In genomic region chr6:142668419-142668766, GRCm38 (mm10) we compare ENCODE assay signal across 26 mouse cellular contexts. TPM values are rescaled to one million over a fixed set of nuclear protein-coding genes. Genes with fewer than 3 reads are reported as not detected.
DNase-seq lines count a peak whose midpoint lies in the region; ATAC-seq and TF ChIP-seq lines count a peak whose summit lies in the region.
"Had no signal": no experiment of that assay in that cellular context is flagged by ENCODE, and none has a peak within 500 bp of the region (broad histone marks: within the 10 kb centered on the region; RNA-seq: fewer than 3 reads in every experiment).

No protein-coding gene starts in this region.

- H3K4me1 ChIP-seq in heart, embryonic 15.5 days (replicated peaks) = peaks cover 16% of the 10 kb centered on the region
- H3K4me1 ChIP-seq in liver, adult 2 months (ENCODE audit: control insufficient read depth, insufficient read depth, low read length) = peaks cover 7% of the 10 kb centered on the region; the same call in 1 of the 2 replicates
- no peaks in the 10 kb centered on the region for H3K4me1 ChIP-seq in liver, embryonic 11.5 days (replicated peaks; ENCODE audit: control insufficient read depth, insufficient read depth, low read length)
- H3K4me1 ChIP-seq: embryonic facial prominence, embryonic 15.5 days; forebrain, embryonic 10.5 days; hindbrain, embryonic 10.5 days; limb, embryonic 10.5 days; midbrain, embryonic 15.5 days; neural tube, embryonic 12.5 days had no signal

- WGBS in heart, embryonic 15.5 days = 21% methylated on average over 1 of the region's 1 CpGs
- WGBS in liver, adult 2 months = 16% methylated on average over 1 of the region's 1 CpGs
- whole genome bisulfite sequencing in liver, embryonic 11.5 days = 29% methylated on average over 1 of the region's 1 CpGs

- TF ChIP-seq CTCF in gastrocnemius, adult 2 months (IDR thresholded peaks at IDR 0.05) = no peak
- TF ChIP-seq CTCF in liver, adult 2 months (IDR thresholded peaks at IDR 0.05; ENCODE audit: low read depth, low read length) = no peak

- peak overlapping the region; percentile 46 for H3K4me3 ChIP-seq in gastrocnemius, adult 2 months
- H3K4me3 ChIP-seq in heart, embryonic 15.5 days = no peak overlapping the region
- no peak overlapping the region for H3K4me3 ChIP-seq in liver, adult 2 months (ENCODE audit: insufficient read depth, low read depth, low read length)
- H3K4me3 ChIP-seq in liver, embryonic 11.5 days (ENCODE audit: low read depth, low read length) = no peak overlapping the region
- H3K4me3 ChIP-seq: embryonic facial prominence, embryonic 15.5 days; forebrain, embryonic 10.5 days; hindbrain, embryonic 10.5 days; layer of hippocampus, adult 2 months; limb, embryonic 10.5 days; midbrain, embryonic 15.5 days; neural tube, embryonic 12.5 days had no signal

- peaks cover 2% of the 10 kb centered on the region; the same call in 1 of the 2 replicates for H3K9me3 ChIP-seq in heart, embryonic 15.5 days (replicated peaks)
- H3K9me3 ChIP-seq in liver, embryonic 11.5 days (ENCODE audit: control insufficient read depth, low read length) = no peaks in the 10 kb centered on the region
- H3K9me3 ChIP-seq: embryonic facial prominence, embryonic 15.5 days; forebrain, embryonic 10.5 days; limb, embryonic 10.5 days; midbrain, embryonic 15.5 days had no signal

- no peak overlapping the region for H3K9ac ChIP-seq in heart, embryonic 15.5 days
- no peak overlapping the region for H3K9ac ChIP-seq in liver, adult 2 months (ENCODE audit: low read depth, low read length)
- no peak overlapping the region for H3K9ac ChIP-seq in liver, embryonic 11.5 days (ENCODE audit: low read depth, low read length)
- H3K9ac ChIP-seq: embryonic facial prominence, embryonic 15.5 days; liver, postnatal 0 days; midbrain, embryonic 15.5 days; neural tube, embryonic 12.5 days had no signal

- H3K27ac ChIP-seq in gastrocnemius, adult 2 months = peak overlapping the region; percentile 91
- peak overlapping the region; percentile 71 for H3K27ac ChIP-seq in heart, embryonic 15.5 days
- H3K27ac ChIP-seq in liver, adult 2 months (replicated peaks; ENCODE audit: insufficient read depth, low read depth, low read length) = peak overlapping the region; percentile 57
- H3K27ac ChIP-seq in liver, embryonic 11.5 days (ENCODE audit: low read depth, low read length) = no peak overlapping the region
- H3K27ac ChIP-seq: embryonic facial prominence, embryonic 15.5 days; forebrain, embryonic 10.5 days; hindbrain, embryonic 10.5 days; layer of hippocampus, adult 2 months; limb, embryonic 10.5 days; macrophage; midbrain, embryonic 15.5 days; neural tube, embryonic 12.5 days had no signal

- no peak for TF ChIP-seq POLR2A in liver, adult 2 months (IDR thresholded peaks at IDR 0.05; ENCODE audit: extremely low read depth, insufficient read depth, low read length)

- peaks cover 24% of the 10 kb centered on the region for H3K36me3 ChIP-seq in heart, embryonic 15.5 days
- H3K36me3 ChIP-seq in liver, adult 2 months (ENCODE audit: control insufficient read depth, insufficient read depth, low read length) = no peaks in the 10 kb centered on the region
- peaks cover 2% of the 10 kb centered on the region; the same call in 1 of the 2 replicates for H3K36me3 ChIP-seq in liver, embryonic 11.5 days (ENCODE audit: control insufficient read depth, insufficient read depth, low read length)
- H3K36me3 ChIP-seq: embryonic facial prominence, embryonic 15.5 days; forebrain, embryonic 10.5 days; hindbrain, embryonic 10.5 days; limb, embryonic 10.5 days; midbrain, embryonic 15.5 days; neural tube, embryonic 12.5 days had no signal

- no peak for DNase-seq in gastrocnemius, adult 2 months
- DNase-seq in gastrocnemius, postnatal 4 days (ENCODE audit: low spot score in 2 of 2) = no peak
- no peak for DNase-seq in heart, postnatal 4 days
- DNase-seq in liver, adult 2 months (ENCODE audit: extremely low read depth, low read depth, low spot score) = no peak
- no peak for DNase-seq in liver, embryonic 11.5 days (ENCODE audit: low spot score)
- DNase-seq in spleen, postnatal 4 days (ENCODE audit: low spot score in 2 of 2) = no peak
- DNase-seq in c-Kit-positive CD71-positive TER-119-positive erythroid progenitor cells, embryonic 14.5 days (ENCODE audit: low spot score) = no peak
- DNase-seq: cerebellum, adult 9-11 months; kidney, postnatal 10 days; liver; liver, postnatal 0 days; retina, postnatal 1 day; right cerebral cortex, postnatal 25 days; spleen, adult 18-20 months; thymus, adult 2 months had no signal

- intact Hi-C loops in gastrocnemius, adult 2 months (cut with DNase I) = no loop called here

- ATAC-seq in heart, embryonic 15.5 days (replicated peaks; ENCODE audit: insufficient number of reproducible peaks, insufficient read depth, low FRiP score, low read depth) = peak; percentile 66; the same call in 1 of the 2 replicates
- ATAC-seq in liver, embryonic 11.5 days (replicated peaks; ENCODE audit: low FRiP score) = no peak
- ATAC-seq: hindbrain, embryonic 16.5 days; liver, postnatal 0 days; midbrain, embryonic 15.5 days had no signal

- H3K27me3 ChIP-seq in heart, embryonic 15.5 days = no peaks in the 10 kb centered on the region
- H3K27me3 ChIP-seq in liver, adult 2 months (ENCODE audit: control insufficient read depth, insufficient read depth, low read length) = no peaks in the 10 kb centered on the region
- no peaks in the 10 kb centered on the region for H3K27me3 ChIP-seq in liver, embryonic 11.5 days (replicated peaks; ENCODE audit: control insufficient read depth, insufficient read depth, low read length)
- H3K27me3 ChIP-seq: embryonic facial prominence, embryonic 15.5 days; midbrain, embryonic 15.5 days; neural tube, embryonic 12.5 days had no signal

- 0 out of 2 replicates have a peak overlapping the region, but pooled peaks have one; percentile 12 for H3K4me2 ChIP-seq in heart, embryonic 15.5 days
- H3K4me2 ChIP-seq in liver, embryonic 11.5 days = no peak overlapping the region
- H3K4me2 ChIP-seq: embryonic facial prominence, embryonic 15.5 days; midbrain, embryonic 15.5 days; neural tube, embryonic 12.5 days had no signal

- H3K79me2 ChIP-seq in liver, adult 2 months (ENCODE audit: control insufficient read depth, insufficient read depth, low read length) = no peaks in the 10 kb centered on the region

RNA-seq across cellular contexts. Expression of gene Abcc9, which starts 33.7 kb away (rescaled TPM):
- total RNA-seq in gastrocnemius, adult 2 months (2021) = 100 to 1,000 TPM; 123 to 135 TPM
- 100 to 1,000 TPM; 114 to 117 TPM for total RNA-seq in gastrocnemius, postnatal 4 days (2021)
- 14.6 and 15.2 TPM in 2 replicates for polyA plus RNA-seq in heart, embryonic 15.5 days (2015; fragmentation: Nextera tagmentation; extraction: Ambion mirVana)
- 100 to 1,000 TPM; 180 to 189 TPM for total RNA-seq in heart, postnatal 4 days (2021)
- total RNA-seq in liver, adult 2 months (2014; rRNA removed) = 12.3 and 17.3 TPM in 2 replicates
- polyA plus RNA-seq in liver, adult 2 months (2012; rRNA removed) = 2.3 and 3.3 TPM in 2 replicates
- polyA plus RNA-seq in liver, embryonic 11.5 days (2014; fragmentation: Nextera tagmentation; extraction: Ambion mirVana) = 3.5 and 3.6 TPM in 2 replicates
- total RNA-seq: common myeloid progenitor, adult 5-6 weeks had no signal
- polyA plus RNA-seq: macrophage had no signal
